Mouse (Mus musculus): Measurements from ENCODE around the gene Sh3gl2.

- no peak for TF ChIP-seq CTCF (IDR thresholded peaks at IDR 0.05; ENCODE audit: low read depth, low read length)
- no peak for TF ChIP-seq POLR2A (IDR thresholded peaks at IDR 0.05; ENCODE audit: insufficient read depth, low read length)
Measured at GRCm38 (mm10) chr4:85255771-85256389, 51.0 kb downstream of the Sh3gl2 start.
